Mouse (Mus musculus): ENCODE results near the gene Cdk14.

The Cdk14 gene

GRCm38 (mm10) chr5:4861141-4861540 is 559.0 kb downstream of the Cdk14 start:
- no peaks in the 10 kb centered on the region for H3K36me3 ChIP-seq (ENCODE audit: insufficient read depth, low read length)
- H3K9me3 ChIP-seq (ENCODE audit: low read length): no peaks in the 10 kb centered on the region
- H3K27me3 ChIP-seq (ENCODE audit: insufficient read depth, low read length): no peaks in the 10 kb centered on the region
- H3K4me1 ChIP-seq (replicated peaks; ENCODE audit: low read depth, low read length): no peaks in the 10 kb centered on the region
- TF ChIP-seq POU5F1 (IDR thresholded peaks at IDR 0.05; ENCODE audit: borderline replicate concordance, low read length) (no peak), CTCF (conservative IDR thresholded peaks at IDR 0.05; ENCODE audit: low read length) (no peak), NANOG (IDR thresholded peaks at IDR 0.05; ENCODE audit: borderline replicate concordance, low read length) (no peak)
- no peak overlapping the region for H3K4me3 ChIP-seq (replicated peaks; ENCODE audit: low read length)

GRCm38 (mm10) chr5:4858032-4858641 is 562.0 kb downstream of the Cdk14 start:
- Histone ChIP-seq H3K4me3 (replicated peaks; ENCODE audit: low read length) (no peak overlapping the region), H3K27me3 (ENCODE audit: insufficient read depth, low read length) (no peaks in the 10 kb centered on the region), H3K36me3 (ENCODE audit: insufficient read depth, low read length) (no peaks in the 10 kb centered on the region), H3K4me1 (replicated peaks; ENCODE audit: low read depth, low read length) (no peaks in the 10 kb centered on the region), H3K9me3 (ENCODE audit: low read length) (no peaks in the 10 kb centered on the region)
- no peak for TF ChIP-seq NANOG (IDR thresholded peaks at IDR 0.05; ENCODE audit: borderline replicate concordance, low read length)

GRCm38 (mm10) chr5:4853503-4853902 is 566.6 kb downstream of the Cdk14 start:
- Histone ChIP-seq H3K27me3 (ENCODE audit: insufficient read depth, low read length) (no peaks in the 10 kb centered on the region), H3K36me3 (ENCODE audit: insufficient read depth, low read length) (no peaks in the 10 kb centered on the region), H3K9me3 (ENCODE audit: low read length) (no peaks in the 10 kb centered on the region), H3K4me1 (replicated peaks; ENCODE audit: low read depth, low read length) (no peaks in the 10 kb centered on the region), H3K4me3 (replicated peaks; ENCODE audit: low read length) (no peak overlapping the region)
- TF ChIP-seq NANOG (IDR thresholded peaks at IDR 0.05; ENCODE audit: borderline replicate concordance, low read length) (no peak), POU5F1 (IDR thresholded peaks at IDR 0.05; ENCODE audit: borderline replicate concordance, low read length) (no peak), CTCF (conservative IDR thresholded peaks at IDR 0.05; ENCODE audit: low read length) (no peak)

- TF ChIP-seq CTCF (conservative IDR thresholded peaks at IDR 0.05; ENCODE audit: low read length): no peak
- no peak for TF ChIP-seq NANOG (IDR thresholded peaks at IDR 0.05; ENCODE audit: borderline replicate concordance, low read length)
- TF ChIP-seq POU5F1 (IDR thresholded peaks at IDR 0.05; ENCODE audit: borderline replicate concordance, low read length): no peak
- no peaks in the 10 kb centered on the region for H3K4me1 ChIP-seq (replicated peaks; ENCODE audit: low read depth, low read length)
- no peak overlapping the region for H3K4me3 ChIP-seq (replicated peaks; ENCODE audit: low read length)
Observed at GRCm38 (mm10) chr5:4852711-4853320, 567.3 kb downstream of the Cdk14 start.

GRCm38 (mm10) chr5:4851934-4852710 is 568.0 kb downstream of the Cdk14 start:
- H3K4me3 ChIP-seq (replicated peaks; ENCODE audit: low read length): no peak overlapping the region
- H3K9me3 ChIP-seq (ENCODE audit: low read length): no peaks in the 10 kb centered on the region
- TF ChIP-seq POU5F1 (IDR thresholded peaks at IDR 0.05; ENCODE audit: borderline replicate concordance, low read length): no peak
- TF ChIP-seq NANOG (IDR thresholded peaks at IDR 0.05; ENCODE audit: borderline replicate concordance, low read length): no peak
- no peak for TF ChIP-seq CTCF (conservative IDR thresholded peaks at IDR 0.05; ENCODE audit: low read length)
- H3K27me3 ChIP-seq (ENCODE audit: insufficient read depth, low read length): no peaks in the 10 kb centered on the region
- no peaks in the 10 kb centered on the region for H3K36me3 ChIP-seq (ENCODE audit: insufficient read depth, low read length)
- no peaks in the 10 kb centered on the region for H3K4me1 ChIP-seq (replicated peaks; ENCODE audit: low read depth, low read length)

More at GRCm38 (mm10) chr5:4852711-4853320, 567.3 kb downstream of the Cdk14 start:
- H3K9me3 ChIP-seq (ENCODE audit: low read length): no peaks in the 10 kb centered on the region
- H3K27me3 ChIP-seq (ENCODE audit: insufficient read depth, low read length): no peaks in the 10 kb centered on the region
- H3K36me3 ChIP-seq (ENCODE audit: insufficient read depth, low read length): no peaks in the 10 kb centered on the region

- H3K4me3 ChIP-seq (replicated peaks; ENCODE audit: low read length): no peak overlapping the region
- TF ChIP-seq NANOG (IDR thresholded peaks at IDR 0.05; ENCODE audit: borderline replicate concordance, low read length) (no peak), POU5F1 (IDR thresholded peaks at IDR 0.05; ENCODE audit: borderline replicate concordance, low read length) (no peak), CTCF (conservative IDR thresholded peaks at IDR 0.05; ENCODE audit: low read length) (no peak)
- H3K9me3 ChIP-seq (ENCODE audit: low read length): no peaks in the 10 kb centered on the region
- H3K27me3 ChIP-seq (ENCODE audit: insufficient read depth, low read length): no peaks in the 10 kb centered on the region
- H3K36me3 ChIP-seq (ENCODE audit: insufficient read depth, low read length): no peaks in the 10 kb centered on the region
- H3K4me1 ChIP-seq (replicated peaks; ENCODE audit: low read depth, low read length): no peaks in the 10 kb centered on the region
Observed at GRCm38 (mm10) chr5:4851245-4851933, 568.7 kb downstream of the Cdk14 start.

- Histone ChIP-seq H3K27me3 (ENCODE audit: insufficient read depth, low read length) (no peaks in the 10 kb centered on the region), H3K36me3 (ENCODE audit: insufficient read depth, low read length) (no peaks in the 10 kb centered on the region), H3K9me3 (ENCODE audit: low read length) (no peaks in the 10 kb centered on the region), H3K4me3 (replicated peaks; ENCODE audit: low read length) (no peak overlapping the region), H3K4me1 (replicated peaks; ENCODE audit: low read depth, low read length) (no peaks in the 10 kb centered on the region)
- TF ChIP-seq NANOG (IDR thresholded peaks at IDR 0.05; ENCODE audit: borderline replicate concordance, low read length) (no peak), POU5F1 (IDR thresholded peaks at IDR 0.05; ENCODE audit: borderline replicate concordance, low read length) (no peak)
Observed at GRCm38 (mm10) chr5:4834819-4835480, 585.2 kb downstream of the Cdk14 start.

GRCm38 (mm10) chr5:4833940-4834339 is 586.2 kb downstream of the Cdk14 start:
- H3K9me3 ChIP-seq (ENCODE audit: low read length): no peaks in the 10 kb centered on the region
- TF ChIP-seq POU5F1 (IDR thresholded peaks at IDR 0.05; ENCODE audit: borderline replicate concordance, low read length): no peak
- no peak for TF ChIP-seq NANOG (IDR thresholded peaks at IDR 0.05; ENCODE audit: borderline replicate concordance, low read length)
- TF ChIP-seq CTCF (conservative IDR thresholded peaks at IDR 0.05; ENCODE audit: low read length): no peak
- H3K27me3 ChIP-seq (ENCODE audit: insufficient read depth, low read length): no peaks in the 10 kb centered on the region
- no peaks in the 10 kb centered on the region for H3K36me3 ChIP-seq (ENCODE audit: insufficient read depth, low read length)
- no peak overlapping the region for H3K4me3 ChIP-seq (replicated peaks; ENCODE audit: low read length)
- H3K4me1 ChIP-seq (replicated peaks; ENCODE audit: low read depth, low read length): no peaks in the 10 kb centered on the region

Data from E14TG2a.4 (cell line).